Mouse (Mus musculus) MEL (cell line): ENCODE data around the gene Usp50. TPM values are rescaled to one million over a fixed set of nuclear protein-coding genes. Genes with fewer than 3 reads are reported as not detected.

Experiments used
- DNase-seq: peaks from one replicate; pipeline ENCODE4 v3.0.0; 2011; ENCODE audit warnings: low read depth, low spot score
- H3K27ac ChIP-seq: 2 replicates; pipeline ENCODE4 v1.5.1; 2012; ENCODE audit warnings: low read depth, mild to moderate bottlenecking, control low read depth, low read length, moderate library complexity; ENCODE audit not compliant: control insufficient read depth
- H3K27me3 ChIP-seq, 2 experiments: fragments of 150-350 bp in 1 of 2; sonication (generic) in 1 of 2; 2 replicates each; pipeline ENCODE4 v1.6.1; 2012; ENCODE audit warnings: low read length in 2 of 2, mild to moderate bottlenecking in 2 of 2, improper control_type of control experiment in 1 of 2, moderate library complexity in 1 of 2; ENCODE audit not compliant: insufficient read depth in 2 of 2, control insufficient read depth in 1 of 2
- H3K36me3 ChIP-seq, 2 experiments: 2 replicates each; pipeline ENCODE4 v1.6.1; 2012 to 2014; ENCODE audit warnings: low read length in 2 of 2, improper control_type of control experiment in 1 of 2, inconsistent platforms in 1 of 2, mild to moderate bottlenecking in 1 of 2; ENCODE audit not compliant: insufficient read depth in 2 of 2, control insufficient read depth in 1 of 2
- H3K4me1 ChIP-seq, 2 experiments: fragments of 150-350 bp in 1 of 2; sonication (generic) in 1 of 2; 2 replicates each; pipeline ENCODE4 v1.6.1; 2012; ENCODE audit warnings: low read length in 2 of 2, improper control_type of control experiment in 1 of 2, mild to moderate bottlenecking in 1 of 2; ENCODE audit not compliant: insufficient read depth in 2 of 2, control insufficient read depth in 1 of 2
- H3K4me3 ChIP-seq, 2 experiments: fragments of 150-350 bp in 1 of 2; sonication (generic) in 1 of 2; 2 replicates each; pipeline ENCODE4 v1.5.1; 2012; ENCODE audit warnings: low read depth in 2 of 2, low read length in 2 of 2, mild to moderate bottlenecking in 2 of 2, moderate library complexity in 2 of 2, control low read depth in 1 of 2, improper control_type of control experiment in 1 of 2; ENCODE audit not compliant: control insufficient read depth in 1 of 2, insufficient read depth in 1 of 2
- H3K79me2 ChIP-seq: 2 replicates; pipeline ENCODE4 v1.6.1; 2012; ENCODE audit warnings: mild to moderate bottlenecking, low read length, moderate library complexity; ENCODE audit not compliant: control insufficient read depth, poor library complexity, insufficient read depth
- H3K9ac ChIP-seq: 2 replicates; pipeline ENCODE4 v1.6.1; 2012; ENCODE audit warnings: low read depth, mild to moderate bottlenecking, control low read depth, low read length, moderate library complexity; ENCODE audit not compliant: control insufficient read depth, poor library complexity, severe bottlenecking
- H3K9me3 ChIP-seq: fragments of 150-350 bp; sonication (generic); replicated peaks from 2 replicates; pipeline ENCODE4 v1.6.1; 2012; ENCODE audit warnings: mild to moderate bottlenecking, low read length, improper control_type of control experiment, moderate library complexity; ENCODE audit not compliant: insufficient read depth
- BHLHE40 ChIP-seq: IDR thresholded peaks from 2 replicates; pipeline ENCODE4 v1.6.1; 2012; ENCODE audit warnings: low read depth, mild to moderate bottlenecking, inconsistent platforms, low read length, improper control_type of control experiment, borderline replicate concordance
- CHD1 ChIP-seq: IDR thresholded peaks from 2 replicates; pipeline ENCODE4 v1.6.1; 2012; ENCODE audit warnings: low read depth, mild to moderate bottlenecking, inconsistent platforms, low read length, improper control_type of control experiment
- E2F4 ChIP-seq: IDR thresholded peaks from 2 replicates; pipeline ENCODE4 v1.6.1; 2011; ENCODE audit warnings: low read depth, low read length, improper control_type of control experiment, borderline replicate concordance
- EP300 ChIP-seq, 2 experiments: IDR thresholded peaks; 2 replicates each; pipeline ENCODE4 v1.6.1; 2011; ENCODE audit warnings: improper control_type of control experiment in 2 of 2, low read length in 2 of 2, low read depth in 1 of 2, mild to moderate bottlenecking in 1 of 2
- ETS1 ChIP-seq: IDR thresholded peaks from 2 replicates; pipeline ENCODE4 v1.6.1; 2012; ENCODE audit warnings: low read depth, mild to moderate bottlenecking, inconsistent platforms, low read length, improper control_type of control experiment, moderate library complexity
- HCFC1 ChIP-seq: IDR thresholded peaks from 2 replicates; pipeline ENCODE4 v1.6.1; 2012; ENCODE audit warnings: low read depth, mild to moderate bottlenecking, inconsistent platforms, low read length, improper control_type of control experiment, moderate library complexity
- JUND ChIP-seq: IDR thresholded peaks from 2 replicates; pipeline ENCODE4 v1.6.1; 2011; ENCODE audit warnings: low read depth, mild to moderate bottlenecking, improper control_type of control experiment, low read length
- KAT2A ChIP-seq: conservative IDR thresholded peaks from 2 replicates; pipeline ENCODE4 v1.6.1; 2012; ENCODE audit warnings: low read depth, low read length, improper control_type of control experiment, inconsistent platforms
- MAFK ChIP-seq: IDR thresholded peaks from 2 replicates; pipeline ENCODE4 v1.6.1; 2011; ENCODE audit warnings: low read depth, mild to moderate bottlenecking, low read length, improper control_type of control experiment, borderline replicate concordance
- MAX ChIP-seq: IDR thresholded peaks from 2 replicates; pipeline ENCODE4 v1.6.1; 2011; ENCODE audit warnings: low read length, improper control_type of control experiment
- MAZ ChIP-seq: IDR thresholded peaks from 2 replicates; pipeline ENCODE4 v1.6.1; 2012; ENCODE audit warnings: low read depth, mild to moderate bottlenecking, inconsistent platforms, low read length, improper control_type of control experiment
- MXI1 ChIP-seq: IDR thresholded peaks from 2 replicates; pipeline ENCODE4 v1.6.1; 2011; ENCODE audit warnings: mild to moderate bottlenecking, low read depth, low read length, improper control_type of control experiment
- MYB ChIP-seq: IDR thresholded peaks from 2 replicates; pipeline ENCODE4 v1.6.1; 2011; ENCODE audit warnings: mild to moderate bottlenecking, low read depth, low read length, improper control_type of control experiment
- MYC ChIP-seq: IDR thresholded peaks from 2 replicates; pipeline ENCODE4 v1.6.1; 2011; ENCODE audit warnings: low read depth, mild to moderate bottlenecking, low read length, improper control_type of control experiment, moderate library complexity
- NELFE ChIP-seq: IDR thresholded peaks from 2 replicates; pipeline ENCODE4 v1.6.1; 2011; ENCODE audit warnings: low read depth, low read length, improper control_type of control experiment
- POLR2A ChIP-seq, 2 experiments: IDR thresholded peaks; 2 replicates each; pipeline ENCODE4 v1.6.1; 2011 to 2012; ENCODE audit warnings: low read length in 2 of 2, mild to moderate bottlenecking in 2 of 2, control low read depth in 1 of 2, improper control_type of control experiment in 1 of 2, low read depth in 1 of 2, moderate library complexity in 1 of 2; ENCODE audit not compliant: control insufficient read depth in 1 of 2, insufficient read depth in 1 of 2, poor library complexity in 1 of 2
- POLR2AphosphoS2 ChIP-seq: IDR thresholded peaks from 2 replicates; pipeline ENCODE4 v1.6.1; 2011; ENCODE audit warnings: low read length, improper control_type of control experiment
- POLR2AphosphoS5 ChIP-seq: IDR thresholded peaks from 2 replicates; pipeline ENCODE4 v1.6.1; 2012; ENCODE audit warnings: low read depth, borderline replicate concordance, mild to moderate bottlenecking, inconsistent platforms, low read length, moderate library complexity, mixed read lengths
- RAD21 ChIP-seq: IDR thresholded peaks from 2 replicates; pipeline ENCODE4 v1.6.1; 2011; ENCODE audit warnings: mild to moderate bottlenecking, low read depth, low read length, improper control_type of control experiment
- RCOR1 ChIP-seq: IDR thresholded peaks from 2 replicates; pipeline ENCODE4 v1.6.1; 2012; ENCODE audit warnings: low read depth, mild to moderate bottlenecking, inconsistent platforms, low read length, improper control_type of control experiment
- SIN3A ChIP-seq: IDR thresholded peaks from 2 replicates; pipeline ENCODE4 v1.6.1; 2012; ENCODE audit warnings: low read length, improper control_type of control experiment, inconsistent platforms
- TAL1 ChIP-seq: IDR thresholded peaks from 2 replicates; pipeline ENCODE4 v1.6.1; 2012; ENCODE audit warnings: mild to moderate bottlenecking, inconsistent platforms, low read length, moderate library complexity, mixed read lengths
- TCF12 ChIP-seq: IDR thresholded peaks from 2 replicates; pipeline ENCODE4 v1.6.1; 2014; ENCODE audit warnings: low read depth, mild to moderate bottlenecking, inconsistent platforms, low read length, improper control_type of control experiment, moderate library complexity
- USF1 ChIP-seq: IDR thresholded peaks from 2 replicates; pipeline ENCODE4 v1.6.1; 2014; ENCODE audit warnings: low read depth, mild to moderate bottlenecking, inconsistent platforms, low read length, improper control_type of control experiment, moderate library complexity
- ZC3H11A ChIP-seq: IDR thresholded peaks from 2 replicates; pipeline ENCODE4 v1.6.1; 2012; ENCODE audit warnings: low read depth, mild to moderate bottlenecking, inconsistent platforms, low read length, improper control_type of control experiment
- polyA plus RNA-seq, 2 experiments: library from polyadenylated mRNA; stranded (reverse) in 1 of 2; unstranded in 1 of 2; fragments of >175 nt in 1 of 2; fragments of >200 nt in 1 of 2; gene quantifications; 2 replicates each; pipeline versions ENCODE4 v1.2.1 to v1.2.4; 2012; ENCODE audit warnings: low replicate concordance in 2 of 2, low read depth in 1 of 2; ENCODE audit not compliant: insufficient read length in 2 of 2, insufficient read depth in 1 of 2, missing spikeins in 1 of 2
- total RNA-seq: library from RNA; depleted of rRNA; stranded (reverse); fragments of 300-350 nt; gene quantifications from 2 replicates; pipeline ENCODE4 v1.2.3, GENCODE M21; 2012

Gene Usp50
- total and polyA plus RNA-seq, 3 experiments = 0.28 to 1.0 TPM; not detected in 1

- H3K4me3 ChIP-seq = peak overlapping the region; percentile 82 to 99
Observed at GRCm38 (mm10) chr2:126674441-126675168, 108.7 kb downstream of the Usp50 start.

GRCm38 (mm10) chr2:126673317-126674242 is 109.7 kb downstream of the Usp50 start:
- H3K9me3 ChIP-seq = no peaks in the 10 kb centered on the region
- peak; percentile 76 for DNase-seq
- H3K4me1 ChIP-seq = peaks cover 4 to 12% of the 10 kb centered on the region in 2 experiments
- H3K4me3 ChIP-seq = peak overlapping the region; percentile 82 to 99
- H3K27me3 ChIP-seq = no peaks in the 10 kb centered on the region
- H3K27ac ChIP-seq = peak overlapping the region; percentile 87
- peaks cover 0 to 26% of the 10 kb centered on the region in 2 experiments; a peak in 2 of 4 replicates for H3K36me3 ChIP-seq
- H3K79me2 ChIP-seq = peaks cover 51% of the 10 kb centered on the region
- H3K9ac ChIP-seq = peak overlapping the region; percentile 95
- peak; percentile 95 for TF ChIP-seq MYC
- TF ChIP-seq MAFK = no peak
- peak; percentile 60 for TF ChIP-seq TCF12
- TF ChIP-seq ETS1 = peak; percentile 45
- no peak for TF ChIP-seq POLR2AphosphoS5
- TF ChIP-seq EP300 (IDR thresholded peaks at IDR 0.05; ENCODE audit: low read depth in 1 of 2, low read length in 2 of 2) = peak in 1 of 2 experiments; percentile 46; a peak in 2 of 4 replicates
- TF ChIP-seq MAX = peak; percentile 94
- peak; percentile 95 for TF ChIP-seq MXI1
- peak; percentile 47; the same call in 1 of the 2 replicates for TF ChIP-seq TAL1
- TF ChIP-seq MYB = no peak
- no peak for TF ChIP-seq RAD21
- TF ChIP-seq E2F4 = 0 out of 2 replicates have a peak, but pooled peaks have one; percentile 27
- no peak for TF ChIP-seq MAZ
- 0 out of 2 replicates have a peak, but pooled peaks have one; percentile 19 for TF ChIP-seq RCOR1
- peak in 1 of 2 experiments; percentile 37; a peak in 1 of 4 replicates for TF ChIP-seq POLR2A (IDR thresholded peaks at IDR 0.05; ENCODE audit: control insufficient read depth in 1 of 2, insufficient read depth in 1 of 2, low read depth in 1 of 2, low read length in 2 of 2, poor library complexity in 1 of 2)
- no peak for TF ChIP-seq ZC3H11A
- TF ChIP-seq JUND = 0 out of 2 replicates have a peak, but pooled peaks have one; percentile 34
- TF ChIP-seq CHD1 = peak; percentile 85
- no peak for TF ChIP-seq USF1
- TF ChIP-seq KAT2A = no peak; the same call in 1 of the 2 replicates
- peak; percentile 77 for TF ChIP-seq SIN3A
- TF ChIP-seq POLR2AphosphoS2 = no peak
- TF ChIP-seq HCFC1 = no peak
- TF ChIP-seq BHLHE40 = no peak; the same call in 1 of the 2 replicates
- peak; percentile 23; the same call in 1 of the 2 replicates for TF ChIP-seq NELFE

More at GRCm38 (mm10) chr2:126674441-126675168, 108.7 kb downstream of the Usp50 start:
- no peaks in the 10 kb centered on the region for H3K27me3 ChIP-seq
- H3K4me1 ChIP-seq = peaks cover 4 to 12% of the 10 kb centered on the region in 2 experiments
- DNase-seq = peak; percentile 70
- H3K27ac ChIP-seq = peak overlapping the region; percentile 87
- peak overlapping the region; percentile 95 for H3K9ac ChIP-seq
- no peaks in the 10 kb centered on the region for H3K9me3 ChIP-seq
- no peak for TF ChIP-seq MAX
- H3K36me3 ChIP-seq = peaks cover 0 to 26% of the 10 kb centered on the region in 2 experiments; a peak in 2 of 4 replicates
- H3K79me2 ChIP-seq = peaks cover 51% of the 10 kb centered on the region
